Mouse (Mus musculus): ENCODE measurements around the gene Prtg. TPM values are rescaled to one million over a fixed set of nuclear protein-coding genes. Genes with fewer than 3 reads are reported as not detected.

The Prtg gene
- polyA plus RNA-seq, 1 experiment from 2014 or later, result 1.7 TPM

Other genes starting within 250 kb of the Prtg start
- gene Nedd4, start 144.5 kb upstream of the Prtg start, polyA plus RNA-seq (2014; fragmentation: Nextera tagmentation; extraction: Ambion mirVana), result 302 and 334 TPM in 2 replicates
- gene Pygo1, start 118.8 kb downstream of the Prtg start, polyA plus RNA-seq (2014; fragmentation: Nextera tagmentation; extraction: Ambion mirVana), result 1.7 and 1.8 TPM in 2 replicates
- gene Dyx1c1, start 151.9 kb downstream of the Prtg start, polyA plus RNA-seq (2014; fragmentation: Nextera tagmentation; extraction: Ambion mirVana), result 0.70 and 0.77 TPM in 2 replicates
- not detected in 2 replicates for gene Gm44503, start 152.0 kb downstream of the Prtg start, polyA plus RNA-seq (2014; fragmentation: Nextera tagmentation; extraction: Ambion mirVana)
- 6.9 and 7.3 TPM in 2 replicates for gene Ccpg1os, start 178.5 kb downstream of the Prtg start, polyA plus RNA-seq (2014; fragmentation: Nextera tagmentation; extraction: Ambion mirVana)
- 14.8 and 18.9 TPM in 2 replicates for gene Ccpg1, start 178.6 kb downstream of the Prtg start, polyA plus RNA-seq (2014; fragmentation: Nextera tagmentation; extraction: Ambion mirVana)
- gene Pigb, start 233.5 kb downstream of the Prtg start, polyA plus RNA-seq (2014; fragmentation: Nextera tagmentation; extraction: Ambion mirVana), result 17.1 and 21.0 TPM in 2 replicates
- 3.0 and 3.5 TPM in 2 replicates for gene Rab27a, start 238.0 kb downstream of the Prtg start, polyA plus RNA-seq (2014; fragmentation: Nextera tagmentation; extraction: Ambion mirVana)

All from liver, embryonic 11.5 days (tissue).